Mouse (Mus musculus): ENCODE results near the gene Efhd2.

GRCm38 (mm10) chr4:141810975-141811374 lies 63.7 kb downstream of the Efhd2 start:
- TF ChIP-seq CTCF (IDR thresholded peaks at IDR 0.05; ENCODE audit: borderline replicate concordance, extremely low read depth, insufficient read depth, insufficient read length) (no peak), POLR2A (IDR thresholded peaks at IDR 0.05; ENCODE audit: borderline replicate concordance, extremely low read depth, insufficient read depth, insufficient read length, poor library complexity, severe bottlenecking) (no peak)
